Mouse (Mus musculus) heart, embryonic 10.5 days (tissue): ENCODE measurements at regions not wholly inside any gene's neighbourhood (a gene's known extent, or its start where the extent isn't known, plus 50 kb on each side); places are given as distances from the start of the nearest gene placed in this dataset.

ENCODE experiments used
- DNase-seq: peaks from one replicate; pipeline ENCODE4 v3.0.0-alpha.2; 2017; ENCODE audit warnings: low spot score
- H3K27ac ChIP-seq: fragments of 300-500 bp; sonication (generic); 2 replicates; pipeline ENCODE4 v1.5.1; 2016; ENCODE audit warnings: mild to moderate bottlenecking
- H3K27me3 ChIP-seq: fragments of 300-500 bp; sonication (generic); 2 replicates; pipeline ENCODE4 v1.6.1; 2016; ENCODE audit warnings: mild to moderate bottlenecking; ENCODE audit not compliant: poor library complexity, insufficient read depth, severe bottlenecking
- H3K36me3 ChIP-seq: fragments of 300-500 bp; sonication (generic); 2 replicates; pipeline ENCODE4 v1.6.1; 2016; ENCODE audit warnings: mild to moderate bottlenecking, moderate library complexity
- H3K4me1 ChIP-seq: fragments of 300-500 bp; sonication (generic); 2 replicates; pipeline ENCODE4 v1.6.1; 2016; ENCODE audit warnings: mild to moderate bottlenecking
- H3K4me3 ChIP-seq: fragments of 300-500 bp; sonication (generic); 2 replicates; pipeline ENCODE4 v1.5.1; 2016; ENCODE audit warnings: mild to moderate bottlenecking, moderate library complexity
- H3K9me3 ChIP-seq: fragments of 300-500 bp; sonication (generic); 2 replicates; pipeline ENCODE4 v1.6.1; 2016; ENCODE audit warnings: mild to moderate bottlenecking, moderate library complexity
- WGBS: fragments of 180-500 bp; shearing (Covaris S2); methylation state at CpG from one replicate; pipeline ENCODE4 v1.1.7; 2016; 5-methylcytosine and 5-hydroxymethylcytosine counted together

DNA sequence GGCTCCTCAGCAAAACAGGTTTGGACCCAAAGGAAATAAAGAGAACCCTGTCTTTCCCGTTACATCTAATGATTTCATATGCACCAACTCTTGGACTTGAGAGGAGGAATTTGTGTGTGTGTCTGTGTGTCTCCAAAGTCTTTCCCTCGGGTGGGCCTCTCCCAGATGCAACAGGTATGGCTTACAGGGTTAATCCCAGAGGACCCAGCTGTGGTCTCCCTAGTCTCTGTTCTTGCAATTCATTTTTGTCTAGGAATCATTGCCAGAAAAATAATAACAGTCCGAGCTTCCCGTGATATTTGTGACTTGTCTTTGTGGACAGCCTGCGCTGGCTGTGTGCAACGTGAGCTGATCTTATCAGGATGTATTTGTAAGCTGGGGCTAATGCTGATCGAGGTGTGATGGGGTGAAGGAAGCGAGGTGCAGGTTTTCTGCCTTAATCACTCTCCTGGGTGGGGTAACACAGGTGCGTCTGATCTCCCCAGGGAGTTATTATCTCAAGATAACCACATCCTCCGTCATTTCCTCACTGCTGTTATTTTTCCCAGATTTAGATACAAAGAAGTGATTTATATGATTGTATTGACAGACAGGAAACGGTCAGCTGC, 627.2 kb upstream of the Sox9 start:
- 39% methylated on average over 11 of the region's 11 CpGs for WGBS
- H3K4me3 ChIP-seq, result peak overlapping the region; percentile 35; the same call in 1 of the 2 replicates

DNA sequence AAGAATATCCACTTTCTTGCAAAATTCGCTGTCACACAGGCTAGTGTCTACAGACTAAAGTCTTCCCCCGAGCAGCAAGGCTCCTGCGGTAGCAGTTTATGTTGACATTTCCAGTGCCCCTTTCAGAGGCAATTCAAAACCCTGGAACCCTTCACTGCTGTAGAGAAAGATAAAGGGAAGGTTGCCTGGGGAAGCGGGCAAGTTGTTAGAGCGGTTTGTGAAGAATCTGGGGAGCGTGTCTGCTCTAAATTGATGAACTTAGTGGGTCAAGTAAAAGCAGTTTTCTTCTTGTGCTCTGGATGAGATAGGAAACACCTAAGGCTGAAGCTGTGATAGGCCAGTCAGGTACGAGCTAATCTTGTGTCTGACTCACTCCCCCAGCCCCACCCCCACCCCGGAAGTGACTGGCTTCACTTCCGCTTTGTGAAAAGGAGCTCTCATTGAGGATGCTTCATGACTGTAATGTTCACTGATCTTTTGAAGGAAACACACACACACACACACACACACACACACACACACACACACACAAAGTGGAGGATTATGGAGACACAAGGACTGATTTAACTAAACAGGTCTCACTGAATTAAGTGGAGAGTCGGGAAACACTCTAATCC, 626.6 kb upstream of the Sox9 start:
- peak overlapping the region; percentile 62 for H3K27ac ChIP-seq
- peaks cover 14% of the 10 kb centered on the region for H3K4me1 ChIP-seq
- H3K9me3 ChIP-seq, result no peaks in the 10 kb centered on the region
- H3K36me3 ChIP-seq, result no peaks in the 10 kb centered on the region
- H3K27me3 ChIP-seq, result no peaks in the 10 kb centered on the region
- no peak for DNase-seq
- peak overlapping the region; percentile 35; the same call in 1 of the 2 replicates for H3K4me3 ChIP-seq
- 23% methylated on average over 10 of the region's 10 CpGs for WGBS

More for the DNA sequence above, 627.2 kb upstream of the Sox9 start:
- no peaks in the 10 kb centered on the region for H3K27me3 ChIP-seq
- H3K9me3 ChIP-seq, result no peaks in the 10 kb centered on the region
- no peaks in the 10 kb centered on the region for H3K36me3 ChIP-seq
- peaks cover 14% of the 10 kb centered on the region for H3K4me1 ChIP-seq
- H3K27ac ChIP-seq, result 0 out of 2 replicates have a peak overlapping the region, but pooled peaks have one; percentile 62
- no peak for DNase-seq

DNA sequence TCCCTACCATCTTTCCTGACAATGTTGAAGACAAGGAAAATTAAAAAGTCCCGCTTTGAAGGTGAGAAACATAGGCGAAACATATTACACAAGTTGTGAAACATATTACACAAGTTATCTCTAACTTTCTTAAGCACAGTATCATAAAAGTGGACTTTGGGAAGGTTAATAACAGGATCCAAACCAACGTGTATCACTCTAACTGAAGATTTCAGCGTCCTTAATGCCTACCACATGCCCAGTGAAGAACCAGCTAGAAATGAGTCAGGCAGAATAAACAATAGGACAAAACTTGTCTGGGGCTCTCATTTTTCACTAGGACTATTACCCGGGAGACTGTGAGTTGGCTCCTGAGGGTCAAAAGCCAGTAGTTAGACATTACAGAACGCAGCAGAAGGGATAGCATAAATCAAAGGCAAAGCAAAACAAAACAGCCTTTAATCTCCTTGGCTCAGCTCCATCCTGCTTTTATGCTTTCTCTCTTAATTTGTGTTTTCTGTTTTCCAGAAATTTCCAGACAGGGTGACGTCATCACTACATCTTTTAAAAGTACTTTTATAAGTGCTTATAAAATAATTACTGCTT, 618.3 kb upstream of the Sox9 start:
- no peak for DNase-seq

DNA sequence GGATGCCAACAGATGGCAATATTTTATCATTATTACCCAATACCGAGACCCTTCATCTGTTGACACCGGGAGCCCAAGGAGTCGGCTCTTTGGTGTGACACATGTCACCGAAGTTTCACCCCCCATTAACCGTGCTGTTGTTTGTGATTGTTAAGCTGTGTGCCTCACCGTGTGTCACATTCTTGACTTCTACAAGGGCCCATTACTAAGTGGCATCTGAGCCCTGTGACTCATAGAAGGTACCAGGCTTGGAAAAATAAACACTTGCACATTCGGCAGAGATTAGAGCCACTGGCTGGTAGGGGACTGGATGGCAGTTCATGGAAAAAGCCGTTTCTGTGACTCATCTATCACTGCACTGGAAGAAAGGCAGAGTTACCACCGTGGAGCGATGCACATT, 608.4 kb upstream of the Sox9 start:
- Histone ChIP-seq H3K9me3 (no peaks in the 10 kb centered on the region), H3K27me3 (no peaks in the 10 kb centered on the region), H3K4me1 (no peaks in the 10 kb centered on the region), H3K27ac (no peak overlapping the region), H3K36me3 (no peaks in the 10 kb centered on the region), H3K4me3 (no peak overlapping the region)
- no peak for DNase-seq
- 54% methylated on average over 10 of the region's 10 CpGs for WGBS

More for the DNA sequence above, 618.3 kb upstream of the Sox9 start:
- no peak overlapping the region for H3K27ac ChIP-seq
- no peaks in the 10 kb centered on the region for H3K36me3 ChIP-seq
- no peaks in the 10 kb centered on the region for H3K9me3 ChIP-seq
- H3K4me3 ChIP-seq, result no peak overlapping the region
- no peaks in the 10 kb centered on the region for H3K4me1 ChIP-seq
- WGBS, result 70% methylated on average over 7 of the region's 7 CpGs
- no peaks in the 10 kb centered on the region for H3K27me3 ChIP-seq

DNA sequence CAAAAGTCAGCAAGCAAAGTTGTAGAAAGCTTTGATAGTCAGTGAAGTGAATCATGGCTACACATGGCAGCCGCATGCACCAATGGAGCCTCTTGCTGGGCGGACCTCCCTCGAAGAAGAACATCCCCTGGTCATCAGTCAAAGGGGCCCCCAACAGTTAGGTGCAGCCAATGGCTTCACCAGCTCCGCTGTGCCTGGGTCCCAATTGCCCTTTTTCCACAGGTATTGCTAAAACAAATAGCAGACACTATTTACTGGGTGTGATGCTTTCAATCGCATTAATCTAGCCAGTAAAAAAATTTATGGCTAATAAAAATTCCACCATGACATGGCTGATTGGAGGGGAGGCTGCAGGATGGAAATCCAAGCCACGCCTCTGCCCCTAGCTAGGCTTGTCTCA, 606.7 kb upstream of the Sox9 start:
- Histone ChIP-seq H3K9me3 (no peaks in the 10 kb centered on the region), H3K4me3 (no peak overlapping the region), H3K27ac (no peak overlapping the region), H3K36me3 (no peaks in the 10 kb centered on the region), H3K4me1 (no peaks in the 10 kb centered on the region), H3K27me3 (no peaks in the 10 kb centered on the region)
- WGBS, result 89% methylated on average over 6 of the region's 6 CpGs
- no peak for DNase-seq

DNA sequence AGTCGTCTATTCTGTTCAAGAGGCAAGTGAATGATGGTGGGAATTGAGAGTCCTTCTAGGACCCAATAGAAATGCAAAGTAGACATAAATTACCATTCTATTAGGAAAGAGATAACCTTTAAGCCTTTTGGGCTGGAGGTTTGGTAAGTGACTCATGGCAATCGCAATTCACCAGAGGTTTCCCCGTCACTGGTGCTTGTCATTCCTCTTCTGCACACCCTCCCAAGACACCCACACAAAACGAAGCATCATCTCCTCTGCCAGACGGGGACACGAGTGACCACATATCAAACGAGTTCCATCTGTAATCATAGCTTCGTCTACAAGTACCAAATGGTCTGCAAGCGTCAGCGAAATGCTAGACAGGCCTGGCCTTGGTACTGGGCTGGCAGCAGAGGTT, 601.4 kb upstream of the Sox9 start:
- WGBS, result 80% methylated on average over 10 of the region's 10 CpGs
- Histone ChIP-seq H3K36me3 (no peaks in the 10 kb centered on the region), H3K9me3 (no peaks in the 10 kb centered on the region), H3K4me3 (no peak overlapping the region), H3K4me1 (peaks cover 13% of the 10 kb centered on the region; the same call in 1 of the 2 replicates), H3K27me3 (no peaks in the 10 kb centered on the region), H3K27ac (no peak overlapping the region)
- DNase-seq, result no peak

DNA sequence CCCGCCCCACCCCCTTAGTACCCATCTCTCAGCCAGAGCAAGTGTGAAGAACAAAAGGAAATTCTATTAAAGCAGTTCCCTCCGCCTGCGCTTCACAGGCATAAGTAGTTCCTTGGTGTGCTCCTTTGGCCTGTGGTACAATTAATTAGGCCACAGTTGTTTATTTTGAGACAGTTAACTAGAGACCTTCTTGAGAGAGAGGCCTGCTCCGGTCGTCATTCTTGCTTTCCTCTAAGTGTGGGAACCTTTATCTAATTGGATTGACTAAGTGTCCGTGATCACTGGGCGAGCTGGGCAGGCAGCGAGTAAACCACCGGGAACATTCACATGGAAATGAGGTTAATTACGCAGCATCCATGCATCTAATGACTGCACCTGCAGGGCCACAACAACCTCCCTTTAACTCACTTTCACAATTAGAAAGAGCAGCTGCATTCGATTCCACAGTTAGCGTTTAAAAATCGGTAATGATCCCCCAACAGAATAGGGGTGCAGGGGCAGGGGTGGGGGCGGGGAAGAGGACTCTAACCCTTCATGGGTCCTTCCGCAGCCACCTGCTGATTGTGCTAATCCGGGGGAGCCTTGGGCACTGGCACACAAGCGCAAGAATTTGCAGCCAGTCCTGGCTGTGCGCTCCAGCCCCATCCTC, 584.3 kb upstream of the Sox9 start:
- WGBS, result 12% methylated on average over 18 of the region's 18 CpGs

DNA sequence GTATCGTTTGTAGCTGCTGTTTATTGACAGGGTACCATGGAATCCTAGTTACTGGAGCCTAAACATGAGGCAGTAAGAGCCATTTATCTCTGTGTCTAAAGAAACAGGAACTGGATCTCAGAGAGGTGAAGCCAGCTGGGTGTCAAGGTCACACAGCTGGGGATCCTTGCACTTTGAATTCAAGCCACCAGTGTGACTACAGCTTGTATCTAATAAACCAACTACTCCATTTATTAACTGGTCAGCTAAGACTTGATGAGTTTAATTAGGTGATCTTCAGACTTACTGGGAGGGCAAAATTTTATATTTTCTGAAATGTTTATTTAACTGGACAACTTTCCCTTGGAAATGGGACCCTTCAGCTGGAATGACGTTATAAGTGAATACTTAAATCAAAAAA, 577.5 kb upstream of the Sox9 start:
- 60% methylated on average over 2 of the region's 2 CpGs for WGBS
- no peaks in the 10 kb centered on the region for H3K9me3 ChIP-seq
- H3K4me3 ChIP-seq, result no peak overlapping the region
- no peaks in the 10 kb centered on the region for H3K36me3 ChIP-seq
- H3K27ac ChIP-seq, result no peak overlapping the region
- peaks cover 5% of the 10 kb centered on the region for H3K4me1 ChIP-seq
- no peak for DNase-seq
- H3K27me3 ChIP-seq, result no peaks in the 10 kb centered on the region

More for the DNA sequence above, 584.3 kb upstream of the Sox9 start:
- no peak for DNase-seq
- H3K36me3 ChIP-seq, result no peaks in the 10 kb centered on the region
- no peaks in the 10 kb centered on the region for H3K9me3 ChIP-seq
- H3K4me3 ChIP-seq, result peak overlapping the region; percentile 24; the same call in 1 of the 2 replicates
- H3K27me3 ChIP-seq, result no peaks in the 10 kb centered on the region; the same call in 1 of the 2 replicates
- H3K27ac ChIP-seq, result no peak overlapping the region
- H3K4me1 ChIP-seq, result peaks cover 6% of the 10 kb centered on the region; the same call in 1 of the 2 replicates

DNA sequence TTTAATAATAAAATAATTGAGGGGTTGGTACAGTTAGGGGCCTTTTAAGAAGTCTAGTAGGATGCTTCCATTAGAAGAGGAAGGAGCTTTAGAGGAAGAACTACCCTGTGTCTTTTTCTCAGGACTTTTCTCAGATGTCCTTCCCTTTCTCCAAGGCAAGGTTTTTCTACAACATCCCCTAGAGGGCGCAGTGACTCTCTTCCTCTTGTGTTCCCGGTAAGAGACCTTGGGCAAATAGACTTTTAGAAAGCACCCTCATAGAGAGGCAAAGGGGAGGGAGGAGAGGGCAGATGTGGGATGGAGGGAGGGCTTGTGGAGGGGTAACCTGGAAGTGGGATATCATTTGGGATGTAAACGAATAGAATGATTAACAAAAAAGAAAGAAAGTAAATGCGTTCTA, 572.6 kb upstream of the Sox9 start:
- Histone ChIP-seq H3K27me3 (no peaks in the 10 kb centered on the region), H3K9me3 (no peaks in the 10 kb centered on the region), H3K4me1 (peaks cover 5% of the 10 kb centered on the region), H3K36me3 (no peaks in the 10 kb centered on the region), H3K27ac (no peak overlapping the region), H3K4me3 (no peak overlapping the region)
- DNase-seq, result no peak
- 28% methylated on average over 4 of the region's 4 CpGs for WGBS

DNA sequence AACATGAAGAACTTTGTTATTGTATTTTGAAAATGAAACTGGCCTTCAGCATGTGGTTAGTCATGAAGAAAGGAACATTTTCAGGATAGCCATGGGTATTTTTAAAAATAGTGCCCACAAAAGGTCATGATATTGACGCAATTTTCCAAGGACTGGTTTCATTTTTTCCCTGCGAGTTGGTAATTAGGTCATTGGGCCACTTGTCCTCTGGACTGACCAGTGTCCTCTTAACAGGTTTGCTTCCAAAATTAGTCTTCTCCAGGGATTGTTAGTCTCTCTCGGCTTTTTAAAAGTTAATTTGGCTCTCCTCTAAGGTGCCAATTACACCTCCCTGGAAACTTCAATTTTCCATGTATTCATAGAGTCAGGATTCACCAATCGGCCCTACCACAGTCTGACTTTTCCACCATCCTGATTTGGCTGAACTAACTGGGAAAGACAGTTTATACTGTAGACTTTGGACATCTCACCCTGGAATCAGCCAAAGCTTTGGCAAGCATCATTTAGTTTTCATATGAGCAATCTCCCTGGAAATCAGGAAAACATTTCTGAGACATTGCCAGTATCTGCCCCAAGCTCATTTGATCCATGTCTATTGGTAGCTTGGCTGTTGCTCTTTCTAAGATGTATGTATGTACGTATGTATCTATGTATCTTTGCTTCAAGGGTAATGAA, 562.8 kb upstream of the Sox9 start:
- no peaks in the 10 kb centered on the region for H3K36me3 ChIP-seq
- no peak overlapping the region for H3K4me3 ChIP-seq
- no peak overlapping the region for H3K27ac ChIP-seq
- DNase-seq, result no peak
- H3K9me3 ChIP-seq, result no peaks in the 10 kb centered on the region
- 84% methylated on average over 5 of the region's 5 CpGs for WGBS
- no peaks in the 10 kb centered on the region for H3K4me1 ChIP-seq
- no peaks in the 10 kb centered on the region for H3K27me3 ChIP-seq

DNA sequence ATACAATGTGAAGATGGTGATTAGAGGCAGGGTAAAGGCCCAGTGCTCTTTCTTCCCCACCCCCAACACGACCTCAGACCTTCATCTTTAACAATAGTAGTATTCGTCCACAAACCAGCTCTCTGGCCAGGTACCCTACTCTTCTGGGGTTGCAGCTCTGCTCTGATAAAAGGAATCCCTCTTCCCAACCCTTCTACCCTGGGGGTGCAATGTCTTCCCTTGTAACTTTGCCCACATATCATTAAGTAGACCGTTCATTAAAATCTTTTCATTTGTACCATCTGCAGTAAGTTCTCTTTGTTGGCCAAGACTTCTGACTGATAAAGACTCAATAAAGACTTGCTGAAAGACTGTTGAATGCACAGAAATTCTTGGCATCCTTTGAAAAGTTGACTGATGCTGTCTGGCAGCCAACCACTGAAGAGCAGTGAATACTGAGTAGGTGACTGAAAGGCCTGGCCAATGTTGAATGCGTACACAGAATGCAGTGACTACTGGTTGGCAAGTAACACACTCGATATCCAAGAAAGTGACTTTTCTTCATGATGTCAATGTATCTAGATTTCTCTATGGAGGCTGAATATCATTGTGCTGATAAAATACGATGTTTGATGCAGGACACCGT, 547.4 kb upstream of the Sox9 start:
- Histone ChIP-seq H3K4me3 (no peak overlapping the region), H3K27me3 (no peaks in the 10 kb centered on the region), H3K9me3 (no peaks in the 10 kb centered on the region), H3K27ac (no peak overlapping the region), H3K36me3 (no peaks in the 10 kb centered on the region), H3K4me1 (no peaks in the 10 kb centered on the region)
- WGBS, result 77% methylated on average over 7 of the region's 7 CpGs
- no peak for DNase-seq
